Mouse (Mus musculus): ENCODE measurements around the gene Grsf1.

- TF ChIP-seq CTCF (IDR thresholded peaks at IDR 0.05; ENCODE audit: control insufficient read depth, insufficient read depth, insufficient read length) (no peak), MYOG (IDR thresholded peaks at IDR 0.05; ENCODE audit: control insufficient read depth, extremely low read depth, insufficient read length) (no peak), USF1 (IDR thresholded peaks at IDR 0.05; ENCODE audit: low read depth) (no peak), MYOD1 (IDR thresholded peaks at IDR 0.05; ENCODE audit: control insufficient read depth, insufficient read length, low read depth) (no peak)
These were observed 17.1 kb upstream of the Grsf1 start for GRCm38 (mm10) chr5:88693057-88693456.

All from C2C12 (cell line).